ENCODE assay signal across 9 mouse cellular contexts in the genomic region with DNA sequence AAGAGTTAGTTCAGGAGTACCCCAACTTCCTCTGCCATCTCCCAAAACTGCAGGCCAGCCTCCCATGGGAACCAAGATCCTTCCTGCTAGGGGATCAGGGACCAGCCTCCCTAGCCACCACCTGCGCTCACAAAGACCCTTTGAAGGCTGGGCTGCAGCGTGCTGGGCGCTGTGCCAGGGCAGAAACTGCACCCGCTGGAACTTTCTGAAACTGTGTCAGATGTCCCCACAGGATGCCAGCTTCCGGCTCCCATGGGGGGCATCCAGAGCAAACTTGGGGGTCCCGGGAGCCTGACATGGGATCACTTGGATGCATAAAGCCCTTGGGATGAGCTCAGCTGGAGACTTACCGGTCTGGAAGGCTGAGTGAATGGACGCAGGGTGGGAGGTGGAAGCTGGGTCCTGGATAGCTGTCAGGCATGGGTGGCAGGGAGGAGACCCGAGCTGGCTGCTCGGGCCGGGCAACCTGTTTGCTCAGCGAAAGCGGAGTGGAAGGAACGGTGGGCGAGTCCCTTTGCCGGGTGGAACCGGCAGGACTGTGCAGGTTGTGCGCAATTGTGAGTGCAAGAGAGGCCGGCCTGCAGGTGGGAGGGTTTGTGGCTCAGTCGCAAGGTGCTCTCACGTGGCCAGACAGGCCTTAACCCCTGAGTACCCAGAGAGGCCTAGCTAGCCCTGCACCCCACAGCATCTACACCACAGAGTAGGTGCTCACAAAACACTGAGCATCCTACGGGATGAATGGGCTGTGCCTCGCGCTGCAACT. TPM values are rescaled to one million over a fixed set of nuclear protein-coding genes. Genes with fewer than 3 reads are reported as not detected.
DNase-seq lines count a peak whose midpoint lies in the region; ATAC-seq lines count a peak whose summit lies in the region.
"Had no signal": no experiment of that assay in that cellular context is flagged by ENCODE, and none has a peak within 500 bp of the region (broad histone marks: within the 10 kb centered on the region; RNA-seq: fewer than 3 reads in every experiment).

No protein-coding gene starts in this region.

- no peak overlapping the region for H3K27ac ChIP-seq in neural tube, embryonic 12.5 days
- peak overlapping the region; percentile 86 for H3K27ac ChIP-seq in intestine, embryonic 16.5 days (ENCODE audit: low read length)
- H3K27ac ChIP-seq in lung, embryonic 15.5 days: peak overlapping the region; percentile 91

- no peak for ATAC-seq in neural tube, embryonic 12.5 days (ENCODE audit: low FRiP score, low read depth)
- peak; percentile 22 for ATAC-seq in intestine, embryonic 16.5 days
- no peak for ATAC-seq in lung, embryonic 15.5 days (ENCODE audit: borderline replicate concordance, extremely low read depth, low FRiP score, low TSS enrichment)
- no peak for ATAC-seq in frontal cortex, adult (ENCODE audit: low TSS enrichment)

- H3K9ac ChIP-seq in neural tube, embryonic 12.5 days: no peak overlapping the region
- H3K9ac ChIP-seq in intestine, embryonic 16.5 days (ENCODE audit: low read depth, low read length): peak overlapping the region; percentile 73
- peak overlapping the region; percentile 6; the same call in 1 of the 2 replicates for H3K9ac ChIP-seq in lung, embryonic 15.5 days

- DNase-seq in neural tube, embryonic 10.5 days (ENCODE audit: extremely low spot score, low spot score): no peak
- DNase-seq in thymus, postnatal 36 days: peak; percentile 68 to 77
- DNase-seq in spleen, postnatal 4 days (ENCODE audit: low spot score in 2 of 2): no peak
- no peak for DNase-seq in gastrocnemius, postnatal 10 days
- DNase-seq: heart, postnatal 36 days had no signal

- WGBS in neural tube, embryonic 12.5 days: 19% methylated on average over 24 of the region's 24 CpGs
- WGBS in intestine, embryonic 16.5 days: 16% methylated on average over 24 of the region's 24 CpGs
- WGBS in lung, embryonic 15.5 days: 15% methylated on average over 24 of the region's 24 CpGs

- H3K36me3 ChIP-seq in neural tube, embryonic 12.5 days: no peaks in the 10 kb centered on the region
- no peaks in the 10 kb centered on the region for H3K36me3 ChIP-seq in intestine, embryonic 16.5 days (ENCODE audit: control insufficient read depth, insufficient read depth, low read length)
- no peaks in the 10 kb centered on the region for H3K36me3 ChIP-seq in lung, embryonic 15.5 days

- peaks cover 18% of the 10 kb centered on the region for H3K27me3 ChIP-seq in neural tube, embryonic 12.5 days (replicated peaks)
- no peaks in the 10 kb centered on the region for H3K27me3 ChIP-seq in intestine, embryonic 16.5 days (replicated peaks; ENCODE audit: control insufficient read depth, insufficient read depth, low read length)
- H3K27me3 ChIP-seq in lung, embryonic 15.5 days: peaks cover 10% of the 10 kb centered on the region; the same call in 1 of the 2 replicates

- H3K4me3 ChIP-seq in neural tube, embryonic 12.5 days: no peak overlapping the region
- peak overlapping the region; percentile 55 for H3K4me3 ChIP-seq in intestine, embryonic 16.5 days (ENCODE audit: low read length)
- peak overlapping the region; percentile 33 for H3K4me3 ChIP-seq in lung, embryonic 15.5 days

- H3K4me2 ChIP-seq in neural tube, embryonic 12.5 days (replicated peaks): peak overlapping the region; percentile 5; the same call in 1 of the 2 replicates
- H3K4me2 ChIP-seq in intestine, embryonic 16.5 days (ENCODE audit: low read depth, low read length): peak overlapping the region; percentile 61
- peak overlapping the region; percentile 46 for H3K4me2 ChIP-seq in lung, embryonic 15.5 days

- no peaks in the 10 kb centered on the region for H3K9me3 ChIP-seq in neural tube, embryonic 12.5 days
- no peaks in the 10 kb centered on the region for H3K9me3 ChIP-seq in intestine, embryonic 16.5 days (ENCODE audit: control insufficient read depth, low read length)
- no peaks in the 10 kb centered on the region for H3K9me3 ChIP-seq in lung, embryonic 15.5 days

- H3K4me1 ChIP-seq in neural tube, embryonic 12.5 days: peaks cover 26% of the 10 kb centered on the region
- peaks cover 25% of the 10 kb centered on the region for H3K4me1 ChIP-seq in intestine, embryonic 16.5 days (ENCODE audit: control insufficient read depth, insufficient read depth, low read length)
- peaks cover 52% of the 10 kb centered on the region for H3K4me1 ChIP-seq in lung, embryonic 15.5 days

RNA-seq across cellular contexts. Expression of a gene that starts 0.5 kb away (rescaled TPM):
- polyA plus RNA-seq in neural tube, embryonic 12.5 days (2016; fragmentation: Nextera tagmentation; extraction: Ambion mirVana): 3.9 and 4.6 TPM in 2 replicates
- 53.2 and 56.6 TPM in 2 replicates for polyA plus RNA-seq in intestine, embryonic 16.5 days (2015; fragmentation: Nextera tagmentation; extraction: Ambion mirVana)
- polyA plus RNA-seq in lung, embryonic 15.5 days (2015; fragmentation: Nextera tagmentation; extraction: Ambion mirVana): 26.4 and 28.8 TPM in 2 replicates
- under 1 TPM; 0.14 to 0.36 TPM for total RNA-seq in gastrocnemius, postnatal 10 days (2021)

RNA-seq across cellular contexts. Expression of a gene that starts 1.9 kb away (rescaled TPM):
- polyA plus RNA-seq in neural tube, embryonic 12.5 days (2016; fragmentation: Nextera tagmentation; extraction: Ambion mirVana): 89.7 and 99.3 TPM in 2 replicates
- 35.4 and 40.5 TPM in 2 replicates for polyA plus RNA-seq in intestine, embryonic 16.5 days (2015; fragmentation: Nextera tagmentation; extraction: Ambion mirVana)
- 45.4 and 47.0 TPM in 2 replicates for polyA plus RNA-seq in lung, embryonic 15.5 days (2015; fragmentation: Nextera tagmentation; extraction: Ambion mirVana)
- total RNA-seq in gastrocnemius, postnatal 10 days (2021): 10 to 100 TPM; 24.0 to 30.8 TPM

RNA-seq across cellular contexts. Expression of a gene that starts 24.1 kb away (rescaled TPM):
- 35.9 and 36.4 TPM in 2 replicates for polyA plus RNA-seq in neural tube, embryonic 12.5 days (2016; fragmentation: Nextera tagmentation; extraction: Ambion mirVana)
- 72.2 and 83.1 TPM in 2 replicates for polyA plus RNA-seq in intestine, embryonic 16.5 days (2015; fragmentation: Nextera tagmentation; extraction: Ambion mirVana)
- 60.7 and 66.5 TPM in 2 replicates for polyA plus RNA-seq in lung, embryonic 15.5 days (2015; fragmentation: Nextera tagmentation; extraction: Ambion mirVana)
- 10 to 100 TPM; 61.6 to 63.5 TPM for total RNA-seq in gastrocnemius, postnatal 10 days (2021)

RNA-seq across cellular contexts. Expression of a gene that starts 24.1 kb away (rescaled TPM):
- polyA plus RNA-seq in neural tube, embryonic 12.5 days (2016; fragmentation: Nextera tagmentation; extraction: Ambion mirVana): 157 and 176 TPM in 2 replicates
- polyA plus RNA-seq in intestine, embryonic 16.5 days (2015; fragmentation: Nextera tagmentation; extraction: Ambion mirVana): 240 and 249 TPM in 2 replicates
- 208 and 225 TPM in 2 replicates for polyA plus RNA-seq in lung, embryonic 15.5 days (2015; fragmentation: Nextera tagmentation; extraction: Ambion mirVana)
- 100 to 1,000 TPM in 1 of 2 experiments, 10 to 100 TPM in 1; 93.7 to 108 TPM for total RNA-seq in gastrocnemius, postnatal 10 days (2021)

RNA-seq across cellular contexts. Expression of a gene that starts 30.0 kb away (rescaled TPM):
- polyA plus RNA-seq in neural tube, embryonic 12.5 days (2016; fragmentation: Nextera tagmentation; extraction: Ambion mirVana): 54.1 and 54.9 TPM in 2 replicates
- polyA plus RNA-seq in intestine, embryonic 16.5 days (2015; fragmentation: Nextera tagmentation; extraction: Ambion mirVana): 28.7 and 29.0 TPM in 2 replicates
- 48.4 and 49.9 TPM in 2 replicates for polyA plus RNA-seq in lung, embryonic 15.5 days (2015; fragmentation: Nextera tagmentation; extraction: Ambion mirVana)
- 10 to 100 TPM; 11.0 to 14.5 TPM for total RNA-seq in gastrocnemius, postnatal 10 days (2021)

Comparison
In these comparisons a context has a peak if more than half of its experiments do, and no peak if none do; other contexts are left out.
1. H3K4me2 ChIP-seq: peak in every context shown above with its lines; median percentile 61 in intestine, embryonic 16.5 days; 46 in lung, embryonic 15.5 days; 5 in neural tube, embryonic 12.5 days.
2. DNase-seq: peak in thymus, postnatal 36 days (2 of 2); none in neural tube, embryonic 10.5 days (single experiment), spleen, postnatal 4 days (0 of 2) and gastrocnemius, postnatal 10 days (single experiment).